Mouse (Mus musculus): ENCODE results near the gene 2300003K06Rik. TPM values are rescaled to one million over a fixed set of nuclear protein-coding genes. Genes with fewer than 3 reads are reported as not detected.

2300003K06Rik gene
- not detected in 2 replicates for polyA plus RNA-seq (2015; fragmentation: Nextera tagmentation; extraction: Ambion mirVana)

DNA sequence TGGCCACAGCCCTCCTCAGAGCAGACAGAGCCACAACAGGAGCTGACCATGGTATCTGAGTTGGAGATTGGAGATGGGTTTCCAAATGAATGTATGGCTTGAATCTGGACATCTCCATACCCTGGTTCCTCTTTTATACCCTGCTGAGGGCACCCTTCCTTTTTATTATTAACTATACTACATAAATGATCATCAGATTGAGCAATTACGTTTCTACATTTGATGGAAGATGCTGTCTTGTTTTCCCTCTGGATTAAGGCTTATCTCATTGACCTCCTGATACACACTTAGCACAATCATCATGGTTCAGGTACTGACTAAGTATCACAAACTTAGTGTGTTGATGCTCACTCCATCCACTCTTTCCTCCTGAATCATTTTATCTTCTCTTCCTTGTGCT is at the start of gene 2300003K06Rik:
TSS of gene 2300003K06Rik (minus strand) at position 101 of the 400 bp plus-strand sequence.

GRCm38 (mm10) chr11:99878887-99879286 is 41.0 kb upstream of the 2300003K06Rik start, which contains the start of gene Gm11567:
Gm11567 (plus strand) TSS chr11:99879187.

GRCm38 (mm10) chr11:99873089-99873488 is 35.2 kb upstream of the 2300003K06Rik start, which contains the start of gene Krtap9-1:
Krtap9-1 (plus strand) TSS chr11:99873389.

GRCm38 (mm10) chr11:99864176-99864575 is 26.3 kb upstream of the 2300003K06Rik start, which contains the start of gene Gm11559:
Gm11559 (plus strand) TSS chr11:99864476.

GRCm38 (mm10) chr11:99857617-99858016 is 19.8 kb upstream of the 2300003K06Rik start, which contains the start of gene Gm11568:
Gm11568 (plus strand) TSS chr11:99857917.

DNA sequence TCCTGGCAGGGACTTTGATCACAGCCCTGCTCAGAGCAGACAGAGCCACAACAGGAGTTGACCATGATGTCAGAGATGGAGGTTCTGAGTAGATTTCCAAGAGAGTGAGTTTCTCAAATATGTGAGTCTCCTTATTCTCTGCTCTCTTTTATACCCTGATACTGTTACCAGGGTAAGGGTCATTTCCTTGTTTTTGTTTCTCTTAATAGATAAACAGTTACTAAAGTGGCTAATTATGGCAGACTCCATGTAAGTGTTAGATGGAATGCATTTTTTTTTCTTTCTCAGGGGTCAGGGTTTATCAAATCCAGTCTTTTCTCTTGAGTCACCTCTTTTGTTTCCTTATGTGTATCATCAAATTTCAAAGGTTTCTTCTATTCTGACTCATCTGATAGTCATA is 13.6 kb upstream of the 2300003K06Rik start, which contains the start of gene Krtap4-16:
TSS of gene Krtap4-16 (minus strand) at position 101 of the 400 bp plus-strand sequence.

GRCm38 (mm10) chr11:99815566-99815965 is 22.3 kb downstream of the 2300003K06Rik start, which contains the start of gene Gm11564:
Gm11564 (minus strand) TSS chr11:99815666.

GRCm38 (mm10) chr11:99809792-99810191 is 28.1 kb downstream of the 2300003K06Rik start, which contains the start of gene Krtap4-13:
Krtap4-13 (minus strand) TSS chr11:99809892.

DNA sequence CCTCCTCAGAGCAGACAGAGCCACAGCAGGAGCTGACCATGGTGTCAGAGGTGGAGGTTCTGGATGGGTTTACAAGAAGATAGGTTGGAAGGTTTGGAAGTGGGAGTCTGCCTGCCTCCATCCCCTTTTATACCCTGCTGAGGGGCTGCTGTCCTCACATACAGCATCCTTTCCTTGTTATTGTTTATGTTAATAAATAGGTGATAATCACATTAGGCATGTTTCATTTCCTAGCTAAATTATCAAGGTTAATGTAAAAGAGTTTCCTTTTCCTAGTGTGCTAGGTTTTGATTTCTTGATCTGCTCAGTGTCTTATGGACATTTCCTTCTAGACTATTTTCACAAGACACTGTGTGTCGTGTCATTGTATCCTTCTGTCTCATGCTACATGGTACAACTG is 33.5 kb downstream of the 2300003K06Rik start, which contains the start of gene Gm11554:
TSS of gene Gm11554 (minus strand) at position 101 of the 400 bp plus-strand sequence.

DNA sequence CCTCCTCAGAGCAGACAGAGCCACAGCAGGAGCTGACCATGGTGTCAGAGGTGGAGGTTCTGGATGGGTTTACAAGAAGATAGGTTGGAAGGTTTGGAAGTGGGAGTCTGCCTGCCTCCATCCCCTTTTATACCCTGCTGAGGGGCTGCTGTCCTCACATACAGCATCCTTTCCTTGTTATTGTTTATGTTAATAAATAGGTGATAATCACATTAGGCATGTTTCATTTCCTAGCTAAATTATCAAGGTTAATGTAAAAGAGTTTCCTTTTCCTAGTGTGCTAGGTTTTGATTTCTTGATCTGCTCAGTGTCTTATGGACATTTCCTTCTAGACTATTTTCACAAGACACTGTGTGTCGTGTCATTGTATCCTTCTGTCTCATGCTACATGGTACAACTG is 39.0 kb downstream of the 2300003K06Rik start, which contains the start of gene Gm11569:
TSS of gene Gm11569 (minus strand) at position 101 of the 400 bp plus-strand sequence.

GRCm38 (mm10) chr11:99793367-99793766 is 44.5 kb downstream of the 2300003K06Rik start, which contains the start of gene Gm11596:
Gm11596 (minus strand) TSS chr11:99793467.

Other genes starting within 250 kb of the 2300003K06Rik start
- gene Krtap1-3, start 246.7 kb downstream of the 2300003K06Rik start, polyA plus RNA-seq (2015; fragmentation: Nextera tagmentation; extraction: Ambion mirVana), result not detected in 2 replicates
- not detected in 2 replicates for gene Krtap9-3, start 240.0 kb downstream of the 2300003K06Rik start, polyA plus RNA-seq (2015; fragmentation: Nextera tagmentation; extraction: Ambion mirVana)
- gene Gm11938, start 234.8 kb downstream of the 2300003K06Rik start, polyA plus RNA-seq (2015; fragmentation: Nextera tagmentation; extraction: Ambion mirVana), result not detected in 2 replicates
- gene Gm11937, start 227.9 kb downstream of the 2300003K06Rik start, polyA plus RNA-seq (2015; fragmentation: Nextera tagmentation; extraction: Ambion mirVana), result not detected in 2 replicates
- not detected in 2 replicates for gene Krtap2-4, start 223.2 kb downstream of the 2300003K06Rik start, polyA plus RNA-seq (2015; fragmentation: Nextera tagmentation; extraction: Ambion mirVana)
- gene Gm11562, start 217.6 kb downstream of the 2300003K06Rik start, polyA plus RNA-seq (2015; fragmentation: Nextera tagmentation; extraction: Ambion mirVana), result not detected in 2 replicates
- gene Krtap4-1, start 209.8 kb downstream of the 2300003K06Rik start, polyA plus RNA-seq (2015; fragmentation: Nextera tagmentation; extraction: Ambion mirVana), result not detected in 2 replicates
- not detected in 2 replicates for gene Krtap4-2, start 203.0 kb downstream of the 2300003K06Rik start, polyA plus RNA-seq (2015; fragmentation: Nextera tagmentation; extraction: Ambion mirVana)
- not detected in 2 replicates for gene Krtap4-7, start 194.0 kb downstream of the 2300003K06Rik start, polyA plus RNA-seq (2015; fragmentation: Nextera tagmentation; extraction: Ambion mirVana)
- not detected in 2 replicates for gene Gm11555, start 187.8 kb downstream of the 2300003K06Rik start, polyA plus RNA-seq (2015; fragmentation: Nextera tagmentation; extraction: Ambion mirVana)
- not detected in 2 replicates for gene Gm11563, start 179.1 kb downstream of the 2300003K06Rik start, polyA plus RNA-seq (2015; fragmentation: Nextera tagmentation; extraction: Ambion mirVana)
- gene Krtap4-6, start 172.1 kb downstream of the 2300003K06Rik start, polyA plus RNA-seq (2015; fragmentation: Nextera tagmentation; extraction: Ambion mirVana), result not detected in 2 replicates
- gene Gm14190, start 147.3 kb downstream of the 2300003K06Rik start, polyA plus RNA-seq (2015; fragmentation: Nextera tagmentation; extraction: Ambion mirVana), result not detected in 2 replicates
- gene Gm14180, start 103.8 kb downstream of the 2300003K06Rik start, polyA plus RNA-seq (2015; fragmentation: Nextera tagmentation; extraction: Ambion mirVana), result not detected in 2 replicates
- gene Gm11595, start 65.2 kb downstream of the 2300003K06Rik start, polyA plus RNA-seq (2015; fragmentation: Nextera tagmentation; extraction: Ambion mirVana), result not detected in 2 replicates
- gene Krtap4-8, start 57.4 kb downstream of the 2300003K06Rik start, polyA plus RNA-seq (2015; fragmentation: Nextera tagmentation; extraction: Ambion mirVana), result not detected in 2 replicates
- gene Krtap4-9, start 52.9 kb downstream of the 2300003K06Rik start, polyA plus RNA-seq (2015; fragmentation: Nextera tagmentation; extraction: Ambion mirVana), result not detected in 2 replicates
- gene Gm11596, start 44.6 kb downstream of the 2300003K06Rik start, polyA plus RNA-seq (2015; fragmentation: Nextera tagmentation; extraction: Ambion mirVana), result not detected in 2 replicates
- gene Gm11569, start 39.1 kb downstream of the 2300003K06Rik start, polyA plus RNA-seq (2015; fragmentation: Nextera tagmentation; extraction: Ambion mirVana), result not detected in 2 replicates
- gene Gm11554, start 33.6 kb downstream of the 2300003K06Rik start, polyA plus RNA-seq (2015; fragmentation: Nextera tagmentation; extraction: Ambion mirVana), result not detected in 2 replicates
- gene Krtap4-13, start 28.2 kb downstream of the 2300003K06Rik start, polyA plus RNA-seq (2015; fragmentation: Nextera tagmentation; extraction: Ambion mirVana), result not detected in 2 replicates
- gene Gm11564, start 22.4 kb downstream of the 2300003K06Rik start, polyA plus RNA-seq (2015; fragmentation: Nextera tagmentation; extraction: Ambion mirVana), result not detected in 2 replicates
- not detected in 2 replicates for gene Krtap4-16, start 13.5 kb upstream of the 2300003K06Rik start, polyA plus RNA-seq (2015; fragmentation: Nextera tagmentation; extraction: Ambion mirVana)
- gene Gm11568, start 19.9 kb upstream of the 2300003K06Rik start, polyA plus RNA-seq (2015; fragmentation: Nextera tagmentation; extraction: Ambion mirVana), result not detected in 2 replicates
- not detected in 2 replicates for gene Gm11559, start 26.4 kb upstream of the 2300003K06Rik start, polyA plus RNA-seq (2015; fragmentation: Nextera tagmentation; extraction: Ambion mirVana)
- not detected in 2 replicates for gene Krtap9-1, start 35.3 kb upstream of the 2300003K06Rik start, polyA plus RNA-seq (2015; fragmentation: Nextera tagmentation; extraction: Ambion mirVana)
- not detected in 2 replicates for gene Gm11567, start 41.1 kb upstream of the 2300003K06Rik start, polyA plus RNA-seq (2015; fragmentation: Nextera tagmentation; extraction: Ambion mirVana)
- gene Krtap31-1, start 69.9 kb upstream of the 2300003K06Rik start, polyA plus RNA-seq (2015; fragmentation: Nextera tagmentation; extraction: Ambion mirVana), result not detected in 2 replicates
- gene Gm11565, start 76.7 kb upstream of the 2300003K06Rik start, polyA plus RNA-seq (2015; fragmentation: Nextera tagmentation; extraction: Ambion mirVana), result not detected in 2 replicates
- gene Krtap31-2, start 98.2 kb upstream of the 2300003K06Rik start, polyA plus RNA-seq (2015; fragmentation: Nextera tagmentation; extraction: Ambion mirVana), result not detected in 2 replicates
- not detected in 2 replicates for gene Krtap9-5, start 110.4 kb upstream of the 2300003K06Rik start, polyA plus RNA-seq (2015; fragmentation: Nextera tagmentation; extraction: Ambion mirVana)
- not detected in 2 replicates for gene Krtap29-1, start 141.0 kb upstream of the 2300003K06Rik start, polyA plus RNA-seq (2015; fragmentation: Nextera tagmentation; extraction: Ambion mirVana)
- 0.15 TPM in 2 replicates for gene Krtap16-1, start 148.5 kb upstream of the 2300003K06Rik start, polyA plus RNA-seq (2015; fragmentation: Nextera tagmentation; extraction: Ambion mirVana)
- 3.1 and 3.3 TPM in 2 replicates for gene Krtap17-1, start 155.9 kb upstream of the 2300003K06Rik start, polyA plus RNA-seq (2015; fragmentation: Nextera tagmentation; extraction: Ambion mirVana)
- not detected in 2 replicates for gene Krt33a, start 178.1 kb upstream of the 2300003K06Rik start, polyA plus RNA-seq (2015; fragmentation: Nextera tagmentation; extraction: Ambion mirVana)
- 0.14 and 0.22 TPM in 2 replicates for gene Krt33b, start 191.8 kb upstream of the 2300003K06Rik start, polyA plus RNA-seq (2015; fragmentation: Nextera tagmentation; extraction: Ambion mirVana)
- gene Krt34, start 203.5 kb upstream of the 2300003K06Rik start, polyA plus RNA-seq (2015; fragmentation: Nextera tagmentation; extraction: Ambion mirVana), result 0.09 TPM in 1 of 2 replicates, not detected in the other
- not detected in 2 replicates for gene Krt31, start 212.5 kb upstream of the 2300003K06Rik start, polyA plus RNA-seq (2015; fragmentation: Nextera tagmentation; extraction: Ambion mirVana)

All from neural tube, postnatal 0 days (tissue).